Mouse (Mus musculus) limb, embryonic 11.5 days (tissue): ENCODE results near the gene Ankrd66. TPM values are rescaled to one million over a fixed set of nuclear protein-coding genes. Genes with fewer than 3 reads are reported as not detected.

Source experiments
- ATAC-seq: fragments of 200-750 bp; cut with Nextera tagmentation; 2 replicates; pipeline ENCODE4 v1.8.0; 2017; ENCODE audit warnings: low read depth; ENCODE audit not compliant: insufficient number of reproducible peaks, low FRiP score, low TSS enrichment
- DNase-seq: peaks from one replicate; pipeline ENCODE4 v3.0.0-alpha.2; 2015; ENCODE audit warnings: low spot score
- H3K27ac ChIP-seq: fragments of 300-500 bp; sonication (generic); replicated peaks from 2 replicates; pipeline ENCODE4 v1.5.1; 2014; ENCODE audit warnings: low read depth, mild to moderate bottlenecking, low read length
- H3K27me3 ChIP-seq: fragments of 300-500 bp; sonication (generic); 2 replicates; pipeline ENCODE4 v1.6.1; 2014; ENCODE audit warnings: mild to moderate bottlenecking, low read length, mixed read lengths; ENCODE audit not compliant: control insufficient read depth, insufficient read depth
- H3K36me3 ChIP-seq: fragments of 300-500 bp; sonication (generic); 2 replicates; pipeline ENCODE4 v1.6.1; 2014; ENCODE audit warnings: mild to moderate bottlenecking, low read length, moderate library complexity, mixed read lengths; ENCODE audit not compliant: control insufficient read depth, insufficient read depth
- H3K4me1 ChIP-seq: fragments of 300-500 bp; sonication (generic); 2 replicates; pipeline ENCODE4 v1.6.1; 2014; ENCODE audit warnings: low read length, mixed read lengths; ENCODE audit not compliant: control insufficient read depth, insufficient read depth
- H3K4me2 ChIP-seq: fragments of 300-500 bp; sonication (generic); 2 replicates; pipeline ENCODE4 v1.6.1; 2014; ENCODE audit warnings: low read depth, mild to moderate bottlenecking, moderate library complexity; ENCODE audit not compliant: severe bottlenecking
- H3K4me3 ChIP-seq: fragments of 300-500 bp; sonication (generic); 2 replicates; pipeline ENCODE4 v1.5.1; 2014; ENCODE audit warnings: low read depth, low read length
- H3K9ac ChIP-seq: fragments of 300-500 bp; sonication (generic); 2 replicates; pipeline ENCODE4 v1.6.1; 2014; ENCODE audit warnings: mild to moderate bottlenecking, low read length
- H3K9me3 ChIP-seq: fragments of 300-500 bp; sonication (generic); 2 replicates; pipeline ENCODE4 v1.6.1; 2016; ENCODE audit warnings: low read length; ENCODE audit not compliant: control insufficient read depth
- WGBS: fragments of 180-500 bp; shearing (Covaris S2); extraction: QIAGEN DNeasy Blood & Tissue Kit; methylation state at CpG from one replicate; pipeline ENCODE4 v1.1.7; 2014; 5-methylcytosine and 5-hydroxymethylcytosine counted together
- polyA plus RNA-seq: library from polyadenylated mRNA; unstranded; fragments of >200 nt; fragmentation: Nextera tagmentation; extraction: Ambion mirVana; gene quantifications from 2 replicates; pipeline ENCODE4 v1.2.1, GENCODE M21; 2014

Gene Ankrd66
- polyA plus RNA-seq, 1 experiment from 2014 or later = not detected

- no peak overlapping the region for H3K4me3 ChIP-seq
- H3K9ac ChIP-seq = no peak overlapping the region
- H3K27me3 ChIP-seq = no peaks in the 10 kb centered on the region
- DNase-seq (no peak), ATAC-seq (no peak)
- no peak overlapping the region for H3K4me2 ChIP-seq
- no peak overlapping the region for H3K27ac ChIP-seq
- WGBS = 29% methylated on average over 3 of the region's 3 CpGs
- H3K36me3 ChIP-seq = no peaks in the 10 kb centered on the region
- no peaks in the 10 kb centered on the region for H3K9me3 ChIP-seq
- H3K4me1 ChIP-seq = no peaks in the 10 kb centered on the region
Measured at GRCm38 (mm10) chr17:43573624-43574073, 30.2 kb upstream of the Ankrd66 start.

- Histone ChIP-seq H3K4me2 (no peak overlapping the region), H3K36me3 (no peaks in the 10 kb centered on the region), H3K4me3 (no peak overlapping the region), H3K27ac (no peak overlapping the region), H3K9me3 (no peaks in the 10 kb centered on the region), H3K27me3 (no peaks in the 10 kb centered on the region), H3K9ac (no peak overlapping the region), H3K4me1 (no peaks in the 10 kb centered on the region)
- no peak for DNase-seq
- ATAC-seq = no peak
- 62% methylated on average over 7 of the region's 7 CpGs for WGBS
Measured at GRCm38 (mm10) chr17:43569287-43569686, 25.8 kb upstream of the Ankrd66 start.

- no peaks in the 10 kb centered on the region for H3K27me3 ChIP-seq
- peak within 1 kb of the TSS; percentile 44 for H3K9ac ChIP-seq
- ATAC-seq = peak; percentile 87
- peak; percentile 73 for DNase-seq
- under 1% methylated on average over 34 of the region's 34 CpGs for WGBS
- H3K36me3 ChIP-seq = no peaks in the 10 kb centered on the region
- H3K4me1 ChIP-seq = no peaks in the 10 kb centered on the region
- H3K4me2 ChIP-seq = peak within 1 kb of the TSS; percentile 77
- no peaks in the 10 kb centered on the region for H3K9me3 ChIP-seq
- no peak within 1 kb of the TSS for H3K27ac ChIP-seq
- H3K4me3 ChIP-seq = peak within 1 kb of the TSS; percentile 40
Measured at GRCm38 (mm10) chr17:43567992-43568888, 24.8 kb upstream of the Ankrd66 start, which contains the start of gene Pla2g7. Gene Pla2g7 (plus strand): TSS chr17:43568098.

GRCm38 (mm10) chr17:43567593-43567991, 24.2 kb upstream of the Ankrd66 start:
- peak overlapping the region; percentile 40 for H3K4me3 ChIP-seq
- 13% methylated on average over 12 of the region's 12 CpGs for WGBS
- no peaks in the 10 kb centered on the region for H3K27me3 ChIP-seq
- peak overlapping the region; percentile 44 for H3K9ac ChIP-seq
- H3K36me3 ChIP-seq = no peaks in the 10 kb centered on the region
- H3K4me2 ChIP-seq = peak overlapping the region; percentile 77
- no peak for ATAC-seq
- no peaks in the 10 kb centered on the region for H3K4me1 ChIP-seq
- no peaks in the 10 kb centered on the region for H3K9me3 ChIP-seq
- DNase-seq = peak; percentile 34
- H3K27ac ChIP-seq = no peak overlapping the region

- Histone ChIP-seq H3K36me3 (no peaks in the 10 kb centered on the region), H3K27me3 (no peaks in the 10 kb centered on the region), H3K27ac (no peak overlapping the region), H3K4me1 (no peaks in the 10 kb centered on the region), H3K4me2 (no peak overlapping the region), H3K9me3 (no peaks in the 10 kb centered on the region), H3K9ac (no peak overlapping the region), H3K4me3 (no peak overlapping the region)
- no peak for DNase-seq
- 88% methylated on average over 7 of the region's 7 CpGs for WGBS
- no peak for ATAC-seq
Measured at GRCm38 (mm10) chr17:43563192-43563987, 20.0 kb upstream of the Ankrd66 start.

- Histone ChIP-seq H3K27me3 (no peaks in the 10 kb centered on the region), H3K9me3 (no peaks in the 10 kb centered on the region), H3K4me3 (no peak overlapping the region), H3K36me3 (no peaks in the 10 kb centered on the region), H3K4me1 (no peaks in the 10 kb centered on the region), H3K4me2 (no peak overlapping the region), H3K27ac (no peak overlapping the region), H3K9ac (no peak overlapping the region)
- WGBS = 85% methylated on average over 3 of the region's 3 CpGs
- DNase-seq = no peak
- ATAC-seq = no peak
Measured at GRCm38 (mm10) chr17:43558678-43559077, 15.2 kb upstream of the Ankrd66 start.

- no peak overlapping the region for H3K4me2 ChIP-seq
- no peaks in the 10 kb centered on the region for H3K9me3 ChIP-seq
- WGBS = 69% methylated on average over 6 of the region's 6 CpGs
- no peak overlapping the region for H3K27ac ChIP-seq
- no peak overlapping the region for H3K4me3 ChIP-seq
- H3K36me3 ChIP-seq = no peaks in the 10 kb centered on the region
- H3K9ac ChIP-seq = no peak overlapping the region
- DNase-seq (no peak), ATAC-seq (no peak)
- no peaks in the 10 kb centered on the region for H3K27me3 ChIP-seq
- H3K4me1 ChIP-seq = no peaks in the 10 kb centered on the region
Measured at GRCm38 (mm10) chr17:43557541-43558090, 14.2 kb upstream of the Ankrd66 start.

- ATAC-seq (no peak), DNase-seq (no peak)
- Histone ChIP-seq H3K27ac (no peak overlapping the region), H3K9ac (no peak overlapping the region), H3K4me3 (no peak overlapping the region), H3K9me3 (no peaks in the 10 kb centered on the region), H3K27me3 (no peaks in the 10 kb centered on the region), H3K36me3 (no peaks in the 10 kb centered on the region), H3K4me1 (no peaks in the 10 kb centered on the region), H3K4me2 (no peak overlapping the region)
- WGBS = 92% methylated on average over 4 of the region's 4 CpGs
Measured at GRCm38 (mm10) chr17:43557104-43557503, 13.7 kb upstream of the Ankrd66 start.
